Comparison of ENCODE assay signal across 8 mouse cellular contexts in genomic region chr6:88190043-88190309, GRCm38 (mm10). TPM values are rescaled to one million over a fixed set of nuclear protein-coding genes. Genes with fewer than 3 reads are reported as not detected.
DNase-seq lines count a peak whose midpoint lies in the region; ATAC-seq and TF ChIP-seq lines count a peak whose summit lies in the region.

No protein-coding gene starts in this region.

- no peaks in the 10 kb centered on the region for H3K9me3 ChIP-seq in heart, embryonic 11.5 days (replicated peaks; ENCODE audit: control insufficient read depth, low read length)
- 0 out of 2 replicates have a peak, but pooled peaks cover 4% of the 10 kb centered on the region for H3K9me3 ChIP-seq in E14TG2a.4 (ENCODE audit: low read length)
- H3K9me3 ChIP-seq in forebrain, embryonic 16.5 days (ENCODE audit: control insufficient read depth, low read length), result no peaks in the 10 kb centered on the region
- no peaks in the 10 kb centered on the region for H3K9me3 ChIP-seq in liver, embryonic 15.5 days (replicated peaks)

- WGBS in heart, embryonic 11.5 days (ENCODE audit: insufficient replicate concordance), result 3% methylated on average over 13 of the region's 13 CpGs
- 3% methylated on average over 13 of the region's 13 CpGs for WGBS in forebrain, embryonic 16.5 days
- WGBS in liver, embryonic 15.5 days (ENCODE audit: insufficient replicate concordance), result 10% methylated on average over 13 of the region's 13 CpGs

- peaks cover 13% of the 10 kb centered on the region for H3K4me1 ChIP-seq in heart, embryonic 11.5 days (ENCODE audit: control insufficient read depth, insufficient read depth, low read length)
- peaks cover 46% of the 10 kb centered on the region for H3K4me1 ChIP-seq in E14TG2a.4 (replicated peaks; ENCODE audit: low read depth, low read length)
- peaks cover 28% of the 10 kb centered on the region for H3K4me1 ChIP-seq in forebrain, embryonic 16.5 days (replicated peaks; ENCODE audit: control insufficient read depth, insufficient read depth, low read length)
- H3K4me1 ChIP-seq in liver, embryonic 15.5 days (replicated peaks), result peaks cover 43% of the 10 kb centered on the region

- no peak for TF ChIP-seq CTCF in E14TG2a.4 (conservative IDR thresholded peaks at IDR 0.05; ENCODE audit: low read length)

- peak overlapping the region; percentile 52 for H3K4me3 ChIP-seq in heart, embryonic 11.5 days (ENCODE audit: low read depth, low read length)
- peak overlapping the region; percentile 73 for H3K4me3 ChIP-seq in E14TG2a.4 (replicated peaks; ENCODE audit: low read length)
- peak overlapping the region; percentile 68 for H3K4me3 ChIP-seq in forebrain, embryonic 16.5 days (replicated peaks; ENCODE audit: low read length)
- H3K4me3 ChIP-seq in liver, embryonic 15.5 days (replicated peaks), result peak overlapping the region; percentile 64

- DNase-seq in heart, postnatal 10 days, result no peak
- DNase-seq in layer of hippocampus, postnatal 36 days, result no peak
- DNase-seq in spleen, postnatal 10 days (ENCODE audit: low spot score in 2 of 2), result no peak

- no peak overlapping the region for H3K9ac ChIP-seq in heart, embryonic 11.5 days (ENCODE audit: low read depth, low read length)
- peak overlapping the region; percentile 52 for H3K9ac ChIP-seq in forebrain, embryonic 16.5 days (replicated peaks; ENCODE audit: low read depth, low read length)
- 0 out of 2 replicates have a peak overlapping the region, but pooled peaks have one; percentile 32 for H3K9ac ChIP-seq in liver, embryonic 15.5 days

- H3K36me3 ChIP-seq in heart, embryonic 11.5 days (ENCODE audit: control insufficient read depth, insufficient read depth, low read length), result no peaks in the 10 kb centered on the region
- H3K36me3 ChIP-seq in E14TG2a.4 (ENCODE audit: insufficient read depth, low read length), result no peaks in the 10 kb centered on the region
- H3K36me3 ChIP-seq in forebrain, embryonic 16.5 days (ENCODE audit: control insufficient read depth, insufficient read depth), result no peaks in the 10 kb centered on the region
- no peaks in the 10 kb centered on the region for H3K36me3 ChIP-seq in liver, embryonic 15.5 days (replicated peaks)

- H3K27me3 ChIP-seq in heart, embryonic 11.5 days (ENCODE audit: control insufficient read depth, insufficient read depth, low read length), result peaks cover 74% of the 10 kb centered on the region
- H3K27me3 ChIP-seq in E14TG2a.4 (ENCODE audit: insufficient read depth, low read length), result peaks cover 82% of the 10 kb centered on the region
- peaks cover 59% of the 10 kb centered on the region for H3K27me3 ChIP-seq in forebrain, embryonic 16.5 days (replicated peaks; ENCODE audit: control insufficient read depth, insufficient read depth, low read length)
- H3K27me3 ChIP-seq in liver, embryonic 15.5 days, result peaks cover 92% of the 10 kb centered on the region

- intact Hi-C loops in heart, postnatal 10 days (cut with DNase I), result loop anchor here (5.0 kb wide), 2 partner anchors 132 to 297 kb away; no protein-coding TSS in a partner anchor

- H3K27ac ChIP-seq in heart, embryonic 11.5 days (ENCODE audit: low read depth, low read length), result no peak overlapping the region
- H3K27ac ChIP-seq in forebrain, embryonic 16.5 days (ENCODE audit: low read length), result no peak overlapping the region
- H3K27ac ChIP-seq in liver, embryonic 15.5 days (replicated peaks), result no peak overlapping the region

- ATAC-seq in heart, embryonic 11.5 days (replicated peaks; ENCODE audit: insufficient number of reproducible peaks, low FRiP score, low TSS enrichment), result peak; percentile 2; the same call in 1 of the 2 replicates
- ATAC-seq in forebrain, embryonic 16.5 days, result no peak
- ATAC-seq in liver, embryonic 15.5 days (ENCODE audit: insufficient read depth), result no peak
- no peak for ATAC-seq in activated CD4-positive, CD25-positive, alpha-beta regulatory T cell, adult 4 months

- H3K4me2 ChIP-seq in heart, embryonic 11.5 days, result peak overlapping the region; percentile 78
- peak overlapping the region; percentile 86 for H3K4me2 ChIP-seq in forebrain, embryonic 16.5 days (ENCODE audit: low read length)
- peak overlapping the region; percentile 80 for H3K4me2 ChIP-seq in liver, embryonic 15.5 days

RNA-seq across cellular contexts. Expression of gene Gata2, which starts 3.7 kb away (rescaled TPM):
- 14.3 and 14.5 TPM in 2 replicates for polyA plus RNA-seq in heart, embryonic 11.5 days (2014; fragmentation: Nextera tagmentation; extraction: Ambion mirVana)
- total RNA-seq in heart, postnatal 10 days (2021), result 10 to 100 TPM; 20.7 to 23.3 TPM
- 1.8 TPM in 2 replicates for polyA plus RNA-seq in forebrain, embryonic 16.5 days (2015; fragmentation: Nextera tagmentation; extraction: Ambion mirVana)
- polyA plus RNA-seq in liver, embryonic 15.5 days (2015; fragmentation: Nextera tagmentation; extraction: Ambion mirVana), result 3.5 and 5.2 TPM in 2 replicates
- polyA plus RNA-seq in activated CD4-positive, CD25-positive, alpha-beta regulatory T cell, adult 4 months (2017; shearing (Covaris generic)), result not detected
- 1 to 10 TPM; 3.7 to 7.8 TPM for total RNA-seq in layer of hippocampus, postnatal 36 days (2021)

RNA-seq across cellular contexts. Expression of gene Dnajb8, which starts 32.1 kb away (rescaled TPM):
- polyA plus RNA-seq in heart, embryonic 11.5 days (2014; fragmentation: Nextera tagmentation; extraction: Ambion mirVana), result not detected in 2 replicates
- not detected for total RNA-seq in heart, postnatal 10 days (2021)
- not detected in 2 replicates for polyA plus RNA-seq in forebrain, embryonic 16.5 days (2015; fragmentation: Nextera tagmentation; extraction: Ambion mirVana)
- not detected in 2 replicates for polyA plus RNA-seq in liver, embryonic 15.5 days (2015; fragmentation: Nextera tagmentation; extraction: Ambion mirVana)
- polyA plus RNA-seq in activated CD4-positive, CD25-positive, alpha-beta regulatory T cell, adult 4 months (2017; shearing (Covaris generic)), result not detected
- not detected for total RNA-seq in layer of hippocampus, postnatal 36 days (2021)
